Mouse (Mus musculus) cerebellum, adult 11-12 months (tissue): ENCODE results near the gene 4933406M09Rik.

Source experiments
- DNase-seq: peaks from one replicate; pipeline ENCODE4 v3.0.0; 2022

The 4933406M09Rik gene

DNA sequence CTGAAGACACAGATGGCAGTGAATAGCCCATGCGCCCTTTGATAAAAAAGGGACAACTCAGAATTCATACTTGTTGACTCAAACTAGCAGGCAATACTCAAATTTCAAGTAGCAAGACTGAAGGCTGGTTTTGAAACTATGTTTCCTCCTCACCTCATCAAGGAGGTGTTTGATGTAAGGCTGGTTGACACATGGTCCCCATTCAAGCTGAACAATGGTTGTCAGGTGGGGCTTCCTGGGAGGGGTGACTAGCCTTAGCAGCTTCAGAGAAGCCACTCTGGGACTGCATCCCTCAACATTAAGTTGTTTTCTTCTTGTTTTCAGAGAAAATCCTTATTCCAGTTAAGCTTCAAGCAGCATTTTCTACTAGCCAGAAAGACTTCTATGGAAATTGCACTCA lies at the start of gene 4933406M09Rik:
Gene 4933406M09Rik, plus strand, starts transcription at position 275 of the 400 bp plus-strand sequence.
- DNase-seq: no peak

- DNase-seq: peak; percentile 65
Measured at GRCm38 (mm10) chr1:134336958-134337710, 48.6 kb upstream of the 4933406M09Rik start.

- DNase-seq: peak; percentile 32
Measured at GRCm38 (mm10) chr1:134339162-134339561, 46.6 kb upstream of the 4933406M09Rik start.

- DNase-seq: peak; percentile 36
Measured at GRCm38 (mm10) chr1:134339757-134340619, 45.8 kb upstream of the 4933406M09Rik start.

GRCm38 (mm10) chr1:134341641-134342277 lies 44.0 kb upstream of the 4933406M09Rik start:
- DNase-seq: peak; percentile 41

DNA sequence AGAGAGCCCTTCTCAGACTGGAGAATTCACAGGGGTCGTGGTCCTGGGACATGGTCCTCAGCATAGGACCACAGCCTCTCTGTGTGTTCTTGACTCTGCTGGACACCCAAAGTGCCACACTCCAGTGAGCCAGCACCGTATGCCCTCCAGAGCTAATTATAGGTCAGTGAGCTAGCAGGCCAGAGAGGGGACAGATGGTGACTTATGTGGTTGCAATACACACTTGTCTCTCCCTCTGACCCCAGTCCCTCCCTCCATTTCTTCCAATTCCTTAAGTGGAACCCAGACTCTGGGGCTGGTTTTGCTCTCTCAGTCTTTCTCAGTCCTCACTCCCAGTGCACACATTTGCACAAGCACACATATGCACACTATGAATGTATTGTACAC lies 43.5 kb upstream of the 4933406M09Rik start:
- peak; percentile 86 for DNase-seq

DNA sequence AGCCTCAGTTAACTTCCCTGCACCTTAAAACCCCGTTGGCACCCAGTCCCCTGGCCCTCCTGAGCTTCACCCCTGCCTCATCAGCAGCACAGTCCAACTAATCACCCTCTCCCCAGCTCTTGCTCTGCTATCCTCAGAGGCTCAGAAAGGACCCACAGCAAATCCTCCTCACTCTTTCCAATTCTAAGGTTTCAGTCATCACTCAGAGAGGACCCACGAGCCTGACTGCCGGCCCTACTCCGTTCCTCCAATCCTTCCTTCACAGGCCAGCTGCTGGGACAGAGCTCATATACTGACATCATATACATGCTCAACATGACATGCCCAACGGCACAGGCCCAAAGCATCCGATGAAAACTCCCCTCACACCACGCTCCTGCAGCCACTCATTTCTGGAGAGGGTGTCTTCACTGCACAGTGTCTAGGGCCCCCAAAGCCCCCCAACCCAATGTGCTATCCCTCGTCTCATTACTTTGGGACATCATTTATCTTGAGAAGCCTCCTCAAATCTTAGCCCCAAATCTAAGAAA lies 42.9 kb upstream of the 4933406M09Rik start:
- DNase-seq: peak; percentile 63

- peak; percentile 75 for DNase-seq
Measured at GRCm38 (mm10) chr1:134343567-134343966, 42.2 kb upstream of the 4933406M09Rik start.

GRCm38 (mm10) chr1:134344005-134344950 lies 41.5 kb upstream of the 4933406M09Rik start:
- peak; percentile 96 for DNase-seq

DNA sequence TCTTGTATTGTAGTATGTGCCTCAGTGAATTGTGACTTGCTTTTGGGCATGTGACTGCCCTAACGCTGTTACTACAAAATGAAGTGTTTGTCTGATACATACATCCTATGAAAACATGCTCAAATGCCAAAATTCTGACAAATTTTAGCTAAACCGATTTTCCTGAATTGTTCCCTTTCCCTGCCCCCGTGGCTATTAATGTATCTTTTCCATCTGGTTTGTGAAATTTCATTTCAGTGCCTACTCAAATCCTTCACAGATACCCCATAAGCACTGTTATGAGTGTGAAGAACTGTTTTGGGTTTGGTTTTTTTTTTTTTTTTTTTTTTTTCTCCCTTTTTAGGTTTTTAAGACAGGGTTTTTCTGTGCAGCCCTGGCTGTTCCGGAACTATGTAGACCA lies 40.7 kb upstream of the 4933406M09Rik start:
- no peak for DNase-seq

DNA sequence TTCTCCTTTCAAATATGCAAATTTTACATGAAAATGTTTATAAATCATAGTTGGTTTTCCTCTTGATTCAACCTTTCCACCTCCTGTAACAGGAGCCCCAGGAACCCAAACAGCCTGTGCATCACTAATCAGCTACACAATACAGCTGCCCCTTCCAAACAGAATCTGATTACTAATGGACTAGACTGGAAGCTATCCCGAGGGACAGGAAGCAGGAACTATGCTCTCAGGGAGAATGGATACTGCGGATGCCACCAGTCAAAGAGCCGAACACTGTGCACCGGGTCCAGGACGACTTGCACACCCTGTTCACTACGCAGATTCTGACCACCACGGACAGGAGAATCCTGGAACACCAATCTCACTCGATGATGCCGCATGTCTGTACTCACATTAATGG lies 37.9 kb upstream of the 4933406M09Rik start:
- no peak for DNase-seq

- no peak for DNase-seq
Measured at GRCm38 (mm10) chr1:134353326-134353725, 32.4 kb upstream of the 4933406M09Rik start.

GRCm38 (mm10) chr1:134357461-134357860 lies 28.3 kb upstream of the 4933406M09Rik start:
- no peak for DNase-seq

GRCm38 (mm10) chr1:134360656-134361055 lies 25.1 kb upstream of the 4933406M09Rik start:
- DNase-seq: no peak

DNA sequence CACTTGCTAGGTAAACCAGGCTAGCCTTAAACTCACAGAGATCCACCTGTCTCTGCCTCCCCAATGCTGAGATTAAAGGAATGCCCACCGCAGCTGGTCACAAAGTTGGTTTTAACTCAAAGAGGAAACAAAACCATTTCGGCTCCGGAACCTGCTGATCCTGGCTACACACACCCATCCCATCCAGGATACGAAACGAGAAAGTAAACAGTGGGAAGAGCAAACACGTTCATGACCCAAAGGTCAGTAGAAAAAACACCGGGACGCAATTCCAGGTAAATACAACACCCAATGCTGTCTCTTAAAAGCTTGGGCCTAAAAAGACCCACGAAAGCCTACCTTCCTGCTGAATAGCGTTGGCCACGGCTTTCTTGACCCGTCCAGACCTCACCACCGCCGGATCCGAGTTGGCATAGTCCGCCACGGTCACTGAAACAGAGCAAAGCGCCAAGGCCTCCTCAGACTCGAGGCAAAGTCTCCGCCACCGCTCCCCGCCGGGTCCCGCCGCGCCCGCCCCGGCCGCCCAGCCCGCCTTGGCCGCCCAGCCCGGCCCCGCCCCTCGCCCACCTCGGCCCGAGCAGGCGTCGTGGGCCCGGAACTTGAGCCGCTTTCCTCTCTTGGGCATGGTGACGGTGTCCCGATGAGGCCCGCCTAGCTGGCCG lies 24.4 kb upstream of the 4933406M09Rik start:
- DNase-seq: no peak

DNA sequence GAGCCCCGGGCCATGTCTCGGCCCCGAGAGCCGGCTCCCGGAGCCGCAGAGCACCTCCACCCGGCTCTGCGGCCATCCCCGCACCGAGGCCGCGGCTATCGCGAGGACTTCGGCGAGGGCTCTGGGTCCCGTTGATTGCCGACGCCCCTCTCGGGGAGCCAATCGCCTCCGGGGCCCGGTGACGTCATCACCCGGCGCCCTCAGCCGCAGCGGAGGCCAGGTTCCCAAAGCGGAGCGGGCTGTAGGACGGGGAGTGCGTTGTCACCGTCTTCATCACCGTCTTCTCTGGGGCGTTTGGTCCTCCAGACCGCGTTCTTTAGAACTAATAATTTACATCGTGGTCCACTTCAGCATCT lies 23.9 kb upstream of the 4933406M09Rik start, which contains the start of gene Tmem183a:
Gene Tmem183a, minus strand, starts transcription at position 123 of the 356 bp plus-strand sequence.
- DNase-seq: peak; percentile 96

GRCm38 (mm10) chr1:134363194-134363593 lies 22.5 kb upstream of the 4933406M09Rik start:
- DNase-seq: no peak

- DNase-seq: no peak
Measured at GRCm38 (mm10) chr1:134365491-134365890, 20.2 kb upstream of the 4933406M09Rik start.

DNA sequence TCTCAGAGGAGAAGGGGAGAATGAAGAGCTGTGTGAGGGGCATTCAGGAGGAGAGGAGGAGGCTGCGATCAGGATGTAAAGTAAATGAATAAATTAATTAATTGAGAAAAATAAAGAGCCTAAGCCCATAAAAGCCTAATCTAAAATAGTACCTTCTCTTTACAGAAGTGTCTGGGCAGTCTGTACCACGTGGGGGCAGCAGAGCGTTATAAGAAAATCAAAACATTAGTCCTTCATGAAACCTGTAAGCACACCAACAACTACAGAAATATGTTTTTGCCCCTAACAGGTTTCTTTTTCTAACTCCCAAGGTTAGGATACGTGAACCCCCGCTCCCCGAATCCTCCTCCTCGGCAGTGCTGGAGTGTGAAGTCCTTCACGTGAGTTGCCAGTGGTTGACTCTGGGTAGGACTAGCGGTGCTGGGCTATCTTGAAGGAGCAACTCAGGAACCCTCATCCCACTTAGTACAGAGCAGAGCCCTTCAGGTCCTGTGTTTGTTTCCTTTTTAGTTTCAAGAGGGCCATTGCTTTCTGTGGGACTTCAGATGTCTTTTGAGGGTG lies 16.9 kb upstream of the 4933406M09Rik start:
- DNase-seq: no peak

DNA sequence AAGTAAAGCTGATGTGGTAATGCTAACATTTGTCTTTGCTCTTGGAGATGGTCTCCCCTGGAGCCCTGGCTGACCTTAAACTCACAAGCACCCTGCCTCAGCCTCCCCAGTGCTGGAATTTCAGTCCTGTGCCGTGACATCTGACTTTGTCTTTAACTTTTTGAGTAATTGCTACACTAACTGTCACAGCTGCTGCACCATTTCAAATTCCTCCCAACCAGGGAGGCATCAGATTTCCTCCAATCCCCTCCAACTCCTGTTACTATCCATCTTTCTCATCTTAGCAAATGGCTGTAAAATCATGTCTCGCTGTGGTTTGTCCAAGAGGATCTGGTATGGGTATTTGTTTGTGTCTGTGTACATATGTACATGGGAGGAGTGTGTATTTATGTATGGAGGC lies 11.6 kb upstream of the 4933406M09Rik start:
- no peak for DNase-seq

- DNase-seq: no peak
Measured at GRCm38 (mm10) chr1:134381051-134381450, 4.7 kb upstream of the 4933406M09Rik start.
